Mouse (Mus musculus): ENCODE data around the gene Lyar. TPM values are rescaled to one million over a fixed set of nuclear protein-coding genes. Genes with fewer than 3 reads are reported as not detected.

Lyar gene
- polyA plus RNA-seq, 1 experiment from 2014 or later, result 143 TPM

DNA sequence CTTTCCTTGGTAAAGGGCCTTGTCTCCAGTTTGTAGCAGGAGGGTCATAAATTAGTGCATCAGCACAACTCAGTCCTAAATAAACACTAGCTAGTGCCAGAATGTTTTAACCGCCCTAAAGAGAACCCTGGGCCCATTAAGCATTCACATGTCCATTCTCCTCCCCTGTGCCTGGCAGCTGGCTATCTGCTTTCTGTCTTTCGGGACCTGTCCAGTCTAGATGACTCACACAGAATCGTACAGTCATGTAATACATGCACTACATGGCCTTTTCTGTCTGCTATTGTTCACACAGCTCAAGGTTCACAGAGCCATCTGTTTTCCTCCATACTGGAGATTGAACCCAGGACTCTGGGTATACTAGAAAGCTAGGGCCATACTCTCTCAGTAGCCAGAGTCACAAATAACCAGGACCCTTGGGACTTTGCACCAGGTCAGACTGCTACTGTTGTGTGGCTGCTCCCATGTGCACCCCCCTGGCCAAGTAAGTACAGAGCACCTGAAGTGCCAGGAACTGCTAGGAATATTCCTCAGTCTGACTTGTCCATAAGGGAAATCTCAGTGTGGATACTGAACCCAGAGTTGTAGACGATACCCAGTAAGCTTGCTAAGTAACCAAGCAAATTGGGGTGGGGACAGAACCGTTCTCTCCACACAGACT is 23.3 kb upstream of the Lyar start:
- Histone ChIP-seq H3K9ac (ENCODE audit: low read length) (no peak overlapping the region), H3K9me3 (ENCODE audit: control insufficient read depth, low read length) (no peaks in the 10 kb centered on the region), H3K4me2 (ENCODE audit: low read depth, low read length, severe bottlenecking) (no peak overlapping the region), H3K27me3 (ENCODE audit: control insufficient read depth, insufficient read depth, low read length) (no peaks in the 10 kb centered on the region; the same call in 1 of the 2 replicates), H3K27ac (ENCODE audit: low read depth, low read length) (no peak overlapping the region), H3K4me1 (replicated peaks; ENCODE audit: control insufficient read depth, insufficient read depth, low read length) (no peaks in the 10 kb centered on the region), H3K36me3 (ENCODE audit: control insufficient read depth, insufficient read depth, low read length) (no peaks in the 10 kb centered on the region; the same call in 1 of the 2 replicates), H3K4me3 (ENCODE audit: low read depth, low read length) (no peak overlapping the region)
- DNase-seq (ENCODE audit: low spot score), result no peak
- 80% methylated on average over 5 of the region's 5 CpGs for WGBS
- ATAC-seq (replicated peaks; ENCODE audit: low FRiP score), result no peak

GRCm38 (mm10) chr5:38197482-38197823 is 22.8 kb upstream of the Lyar start:
- DNase-seq (ENCODE audit: low spot score) (peak; percentile 92), ATAC-seq (replicated peaks; ENCODE audit: low FRiP score) (peak; percentile 82)
- H3K27me3 ChIP-seq (ENCODE audit: control insufficient read depth, insufficient read depth, low read length), result no peaks in the 10 kb centered on the region; the same call in 1 of the 2 replicates
- 19% methylated on average over 7 of the region's 7 CpGs for WGBS
- no peaks in the 10 kb centered on the region for H3K4me1 ChIP-seq (replicated peaks; ENCODE audit: control insufficient read depth, insufficient read depth, low read length)
- no peak overlapping the region for H3K9ac ChIP-seq (ENCODE audit: low read length)
- no peak overlapping the region for H3K4me2 ChIP-seq (ENCODE audit: low read depth, low read length, severe bottlenecking)
- H3K9me3 ChIP-seq (ENCODE audit: control insufficient read depth, low read length), result no peaks in the 10 kb centered on the region
- peaks cover 1% of the 10 kb centered on the region; the same call in 1 of the 2 replicates for H3K36me3 ChIP-seq (ENCODE audit: control insufficient read depth, insufficient read depth, low read length)
- no peak overlapping the region for H3K4me3 ChIP-seq (ENCODE audit: low read depth, low read length)
- H3K27ac ChIP-seq (ENCODE audit: low read depth, low read length), result no peak overlapping the region

DNA sequence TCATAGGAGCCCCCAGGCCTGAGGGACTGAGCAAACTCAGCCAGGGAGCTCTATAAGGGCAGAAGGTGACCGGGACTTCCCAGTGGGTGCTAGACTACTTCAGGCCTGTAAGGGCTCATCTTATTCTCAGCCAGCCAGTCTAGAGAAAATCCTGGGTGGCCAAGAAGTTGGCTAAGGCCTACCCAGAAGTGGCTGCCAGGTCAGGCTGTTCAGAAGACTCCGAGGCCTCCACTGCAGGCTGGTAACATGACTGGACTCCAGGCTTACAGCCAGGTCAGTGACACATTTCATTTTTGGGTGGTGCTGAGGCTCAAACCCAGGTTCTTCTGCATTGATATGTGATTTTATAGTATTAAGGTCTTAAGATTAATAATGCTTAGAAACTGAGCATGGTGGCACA is 20.6 kb upstream of the Lyar start:
- no peaks in the 10 kb centered on the region; the same call in 1 of the 2 replicates for H3K27me3 ChIP-seq (ENCODE audit: control insufficient read depth, insufficient read depth, low read length)
- no peaks in the 10 kb centered on the region for H3K9me3 ChIP-seq (ENCODE audit: control insufficient read depth, low read length)
- no peak overlapping the region for H3K4me3 ChIP-seq (ENCODE audit: low read depth, low read length)
- H3K4me1 ChIP-seq (replicated peaks; ENCODE audit: control insufficient read depth, insufficient read depth, low read length), result no peaks in the 10 kb centered on the region
- peaks cover 5% of the 10 kb centered on the region; the same call in 1 of the 2 replicates for H3K36me3 ChIP-seq (ENCODE audit: control insufficient read depth, insufficient read depth, low read length)
- no peak overlapping the region for H3K27ac ChIP-seq (ENCODE audit: low read depth, low read length)
- DNase-seq (ENCODE audit: low spot score) (no peak), ATAC-seq (replicated peaks; ENCODE audit: low FRiP score) (no peak)
- 93% methylated on average over 2 of the region's 2 CpGs for WGBS
- H3K4me2 ChIP-seq (ENCODE audit: low read depth, low read length, severe bottlenecking), result no peak overlapping the region
- H3K9ac ChIP-seq (ENCODE audit: low read length), result no peak overlapping the region

DNA sequence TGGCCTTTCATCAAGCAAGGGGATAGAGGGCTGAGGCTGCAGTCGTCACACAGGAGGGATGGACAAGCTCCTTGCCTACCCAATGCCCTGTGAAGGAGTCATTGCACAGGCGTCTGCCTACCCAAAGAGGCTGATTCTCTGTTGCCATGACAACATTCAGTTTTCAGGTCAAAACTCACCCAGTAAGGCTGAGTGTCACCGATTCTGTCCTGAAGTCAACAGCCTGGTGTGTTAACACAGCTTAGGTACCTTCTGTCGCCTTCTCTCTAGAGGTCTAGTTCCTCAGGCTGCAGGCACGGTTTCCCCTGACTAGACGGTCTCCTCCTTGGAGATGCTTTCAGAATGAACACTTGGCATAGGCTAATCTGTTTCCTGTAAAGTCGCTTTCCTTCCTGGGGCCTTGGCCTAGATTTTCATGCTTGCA is 15.0 kb upstream of the Lyar start:
- no peak for DNase-seq (ENCODE audit: low spot score)
- WGBS, result 88% methylated on average over 7 of the region's 7 CpGs

GRCm38 (mm10) chr5:38208985-38209384 is 11.3 kb upstream of the Lyar start:
- Histone ChIP-seq H3K9me3 (ENCODE audit: control insufficient read depth, low read length) (no peaks in the 10 kb centered on the region), H3K4me2 (ENCODE audit: low read depth, low read length, severe bottlenecking) (no peak overlapping the region), H3K36me3 (ENCODE audit: control insufficient read depth, insufficient read depth, low read length) (peaks cover 13% of the 10 kb centered on the region), H3K27ac (ENCODE audit: low read depth, low read length) (no peak overlapping the region), H3K4me1 (replicated peaks; ENCODE audit: control insufficient read depth, insufficient read depth, low read length) (no peaks in the 10 kb centered on the region), H3K27me3 (ENCODE audit: control insufficient read depth, insufficient read depth, low read length) (no peaks in the 10 kb centered on the region), H3K9ac (ENCODE audit: low read length) (no peak overlapping the region), H3K4me3 (ENCODE audit: low read depth, low read length) (no peak overlapping the region)
- no peak for ATAC-seq (replicated peaks; ENCODE audit: low FRiP score)
- no peak for DNase-seq (ENCODE audit: low spot score)
- WGBS, result 72% methylated on average over 8 of the region's 8 CpGs

More for the DNA sequence above, 15.0 kb upstream of the Lyar start:
- no peaks in the 10 kb centered on the region for H3K4me1 ChIP-seq (replicated peaks; ENCODE audit: control insufficient read depth, insufficient read depth, low read length)
- H3K4me2 ChIP-seq (ENCODE audit: low read depth, low read length, severe bottlenecking), result no peak overlapping the region
- H3K27ac ChIP-seq (ENCODE audit: low read depth, low read length), result no peak overlapping the region
- peaks cover 5% of the 10 kb centered on the region; the same call in 1 of the 2 replicates for H3K36me3 ChIP-seq (ENCODE audit: control insufficient read depth, insufficient read depth, low read length)
- no peak for ATAC-seq (replicated peaks; ENCODE audit: low FRiP score)
- no peaks in the 10 kb centered on the region for H3K27me3 ChIP-seq (ENCODE audit: control insufficient read depth, insufficient read depth, low read length)
- H3K4me3 ChIP-seq (ENCODE audit: low read depth, low read length), result no peak overlapping the region
- no peaks in the 10 kb centered on the region for H3K9me3 ChIP-seq (ENCODE audit: control insufficient read depth, low read length)
- H3K9ac ChIP-seq (ENCODE audit: low read length), result no peak overlapping the region

DNA sequence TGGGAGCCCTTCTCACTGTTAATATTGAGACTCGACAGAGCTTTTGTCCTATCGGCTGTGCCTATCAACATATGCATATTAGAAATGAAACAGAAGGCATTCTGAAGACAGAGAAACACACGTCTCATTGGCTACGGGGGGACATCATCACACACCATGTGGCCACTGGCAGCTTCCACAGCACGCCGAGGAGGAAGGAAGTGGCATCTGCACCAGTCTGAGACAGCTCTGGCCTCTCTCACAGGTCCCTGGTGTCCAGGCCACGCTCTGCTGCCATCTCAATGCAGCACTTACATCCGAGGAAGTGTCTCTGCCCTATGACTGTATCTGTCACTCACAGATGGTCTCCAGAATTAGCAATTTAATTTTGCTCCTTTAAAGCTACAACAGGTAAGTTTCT is 8.6 kb upstream of the Lyar start:
- Histone ChIP-seq H3K4me3 (ENCODE audit: low read depth, low read length) (no peak overlapping the region), H3K4me2 (ENCODE audit: low read depth, low read length, severe bottlenecking) (no peak overlapping the region), H3K9ac (ENCODE audit: low read length) (no peak overlapping the region), H3K9me3 (ENCODE audit: control insufficient read depth, low read length) (no peaks in the 10 kb centered on the region), H3K27ac (ENCODE audit: low read depth, low read length) (no peak overlapping the region), H3K27me3 (ENCODE audit: control insufficient read depth, insufficient read depth, low read length) (no peaks in the 10 kb centered on the region), H3K4me1 (replicated peaks; ENCODE audit: control insufficient read depth, insufficient read depth, low read length) (no peaks in the 10 kb centered on the region), H3K36me3 (ENCODE audit: control insufficient read depth, insufficient read depth, low read length) (peaks cover 14% of the 10 kb centered on the region)
- no peak for ATAC-seq (replicated peaks; ENCODE audit: low FRiP score)
- DNase-seq (ENCODE audit: low spot score), result no peak
- WGBS, result 95% methylated on average over 8 of the region's 8 CpGs

GRCm38 (mm10) chr5:38213009-38213408 is 7.3 kb upstream of the Lyar start:
- no peak overlapping the region for H3K27ac ChIP-seq (ENCODE audit: low read depth, low read length)
- no peak overlapping the region for H3K4me2 ChIP-seq (ENCODE audit: low read depth, low read length, severe bottlenecking)
- peaks cover 14% of the 10 kb centered on the region for H3K36me3 ChIP-seq (ENCODE audit: control insufficient read depth, insufficient read depth, low read length)
- no peak for ATAC-seq (replicated peaks; ENCODE audit: low FRiP score)
- no peak overlapping the region for H3K4me3 ChIP-seq (ENCODE audit: low read depth, low read length)
- H3K4me1 ChIP-seq (replicated peaks; ENCODE audit: control insufficient read depth, insufficient read depth, low read length), result no peaks in the 10 kb centered on the region
- H3K27me3 ChIP-seq (ENCODE audit: control insufficient read depth, insufficient read depth, low read length), result no peaks in the 10 kb centered on the region
- WGBS, result 87% methylated on average over 6 of the region's 6 CpGs
- no peak for DNase-seq (ENCODE audit: low spot score)
- H3K9me3 ChIP-seq (ENCODE audit: control insufficient read depth, low read length), result no peaks in the 10 kb centered on the region
- no peak overlapping the region for H3K9ac ChIP-seq (ENCODE audit: low read length)

DNA sequence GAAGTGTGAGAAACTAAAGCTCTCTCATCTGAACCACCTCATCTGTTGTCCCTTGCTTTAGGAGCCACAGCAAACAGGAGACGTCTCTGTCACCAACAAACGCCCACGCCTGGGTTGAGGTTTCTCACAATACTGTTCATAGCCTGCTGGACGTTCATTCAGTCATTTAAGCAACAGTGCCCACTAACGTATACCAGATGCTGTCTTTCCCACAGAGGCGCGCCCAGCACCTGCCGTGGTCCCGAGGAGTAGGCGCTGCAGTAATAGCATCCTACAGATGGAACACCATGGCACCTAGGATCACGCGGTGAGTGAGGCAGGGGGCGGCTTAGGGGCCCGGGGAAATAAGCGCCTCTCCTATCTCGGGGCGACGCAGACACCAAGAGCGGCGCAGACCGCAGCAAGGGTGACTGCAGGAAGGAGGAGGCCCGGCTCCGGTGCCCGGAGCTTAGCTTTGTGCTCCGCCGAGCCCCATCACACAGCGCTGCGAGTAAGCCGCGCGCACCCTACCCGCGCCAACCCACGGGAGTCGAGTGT is 431 bp upstream of the Lyar start:
- no peak overlapping the region for H3K27ac ChIP-seq (ENCODE audit: low read depth, low read length)
- ATAC-seq (replicated peaks; ENCODE audit: low FRiP score) (peak; percentile 84), DNase-seq (ENCODE audit: low spot score) (no peak)
- H3K36me3 ChIP-seq (ENCODE audit: control insufficient read depth, insufficient read depth, low read length), result no peaks in the 10 kb centered on the region
- peaks cover 11% of the 10 kb centered on the region for H3K4me1 ChIP-seq (replicated peaks; ENCODE audit: control insufficient read depth, insufficient read depth, low read length)
- H3K4me2 ChIP-seq (ENCODE audit: low read depth, low read length, severe bottlenecking), result peak overlapping the region; percentile 79
- H3K9ac ChIP-seq (ENCODE audit: low read length), result peak overlapping the region; percentile 86
- H3K27me3 ChIP-seq (ENCODE audit: control insufficient read depth, insufficient read depth, low read length), result no peaks in the 10 kb centered on the region
- H3K9me3 ChIP-seq (ENCODE audit: control insufficient read depth, low read length), result no peaks in the 10 kb centered on the region
- WGBS, result under 1% methylated on average over 30 of the region's 35 CpGs
- H3K4me3 ChIP-seq (ENCODE audit: low read depth, low read length), result peak overlapping the region; percentile 85

- Histone ChIP-seq H3K36me3 (ENCODE audit: control insufficient read depth, insufficient read depth, low read length) (no peaks in the 10 kb centered on the region; the same call in 1 of the 2 replicates), H3K9me3 (ENCODE audit: control insufficient read depth, low read length) (no peaks in the 10 kb centered on the region), H3K4me3 (ENCODE audit: low read depth, low read length) (no peak overlapping the region), H3K9ac (ENCODE audit: low read length) (no peak overlapping the region), H3K27ac (ENCODE audit: low read depth, low read length) (no peak overlapping the region), H3K4me1 (replicated peaks; ENCODE audit: control insufficient read depth, insufficient read depth, low read length) (no peaks in the 10 kb centered on the region), H3K4me2 (ENCODE audit: low read depth, low read length, severe bottlenecking) (no peak overlapping the region), H3K27me3 (ENCODE audit: control insufficient read depth, insufficient read depth, low read length) (no peaks in the 10 kb centered on the region)
- peak; percentile 74 for DNase-seq (ENCODE audit: low spot score)
- WGBS, result 59% methylated on average over 4 of the region's 4 CpGs
- peak; percentile 64 for ATAC-seq (replicated peaks; ENCODE audit: low FRiP score)
These were observed 15.2 kb downstream of the Lyar start for GRCm38 (mm10) chr5:38235422-38235821.
